Mouse (Mus musculus): ENCODE results near the gene Pdzrn4. TPM values are rescaled to one million over a fixed set of nuclear protein-coding genes. Genes with fewer than 3 reads are reported as not detected.
A peak's percentile ranks its signal among the peaks of the same experiment; 100 is the strongest.

The Pdzrn4 gene
- total and polyA plus RNA-seq, 2 experiments from 2014 or later: 14.6 to 23.0 TPM

GRCm38 (mm10) chr15:92613228-92613627, 216.5 kb downstream of the Pdzrn4 start:
- no peak for ATAC-seq (ENCODE audit: low FRiP score)
- no peak for DNase-seq (ENCODE audit: low spot score)
- TF ChIP-seq CTCF (IDR thresholded peaks at IDR 0.05): no peak
- 67% methylated on average over 3 of the region's 3 CpGs for WGBS
- H3K9ac ChIP-seq (replicated peaks; ENCODE audit: low read length, poor library complexity, severe bottlenecking): no peak overlapping the region
- no peak overlapping the region for H3K4me3 ChIP-seq (ENCODE audit: low read depth, low read length)
- H3K27me3 ChIP-seq (ENCODE audit: insufficient read depth, low read length): no peaks in the 10 kb centered on the region
- H3K27ac ChIP-seq (ENCODE audit: low read depth, low read length): no peak overlapping the region
- H3K4me2 ChIP-seq (ENCODE audit: low read depth, low read length, poor library complexity, severe bottlenecking): no peak overlapping the region
- H3K36me3 ChIP-seq (ENCODE audit: insufficient read depth, low read length): no peaks in the 10 kb centered on the region
- no peaks in the 10 kb centered on the region for H3K4me1 ChIP-seq (ENCODE audit: insufficient read depth, low read length)
- no peaks in the 10 kb centered on the region for H3K9me3 ChIP-seq (ENCODE audit: low read length)

GRCm38 (mm10) chr15:92621731-92622234, 225.1 kb downstream of the Pdzrn4 start:
- Histone ChIP-seq H3K4me1 (ENCODE audit: insufficient read depth, low read length) (no peaks in the 10 kb centered on the region), H3K27me3 (ENCODE audit: insufficient read depth, low read length) (no peaks in the 10 kb centered on the region), H3K27ac (ENCODE audit: low read depth, low read length) (peak overlapping the region; percentile 27; the same call in 1 of the 2 replicates), H3K4me2 (ENCODE audit: low read depth, low read length, poor library complexity, severe bottlenecking) (no peak overlapping the region), H3K9me3 (ENCODE audit: low read length) (no peaks in the 10 kb centered on the region), H3K36me3 (ENCODE audit: insufficient read depth, low read length) (no peaks in the 10 kb centered on the region), H3K4me3 (ENCODE audit: low read depth, low read length) (no peak overlapping the region), H3K9ac (replicated peaks; ENCODE audit: low read length, poor library complexity, severe bottlenecking) (no peak overlapping the region)
- TF ChIP-seq CTCF (IDR thresholded peaks at IDR 0.05): no peak
- WGBS: 79% methylated on average over 9 of the region's 9 CpGs
- ATAC-seq (ENCODE audit: low FRiP score) (no peak), DNase-seq (ENCODE audit: low spot score) (peak; percentile 41)

- 70% methylated on average over 5 of the region's 5 CpGs for WGBS
- H3K27ac ChIP-seq (ENCODE audit: low read depth, low read length): no peak overlapping the region
- H3K9me3 ChIP-seq (ENCODE audit: low read length): no peaks in the 10 kb centered on the region
- H3K4me2 ChIP-seq (ENCODE audit: low read depth, low read length, poor library complexity, severe bottlenecking): no peak overlapping the region
- H3K27me3 ChIP-seq (ENCODE audit: insufficient read depth, low read length): no peaks in the 10 kb centered on the region
- no peaks in the 10 kb centered on the region for H3K4me1 ChIP-seq (ENCODE audit: insufficient read depth, low read length)
- ATAC-seq (ENCODE audit: low FRiP score) (no peak), DNase-seq (ENCODE audit: low spot score) (no peak)
- no peak overlapping the region for H3K9ac ChIP-seq (replicated peaks; ENCODE audit: low read length, poor library complexity, severe bottlenecking)
- H3K36me3 ChIP-seq (ENCODE audit: insufficient read depth, low read length): no peaks in the 10 kb centered on the region
- no peak overlapping the region for H3K4me3 ChIP-seq (ENCODE audit: low read depth, low read length)
- no peak for TF ChIP-seq CTCF (IDR thresholded peaks at IDR 0.05)
Measured at GRCm38 (mm10) chr15:92622323-92622722, 225.6 kb downstream of the Pdzrn4 start.

GRCm38 (mm10) chr15:92629172-92629571, 232.5 kb downstream of the Pdzrn4 start:
- WGBS: 25% methylated on average over 2 of the region's 2 CpGs
- no peak overlapping the region for H3K27ac ChIP-seq (ENCODE audit: low read depth, low read length)
- no peaks in the 10 kb centered on the region for H3K27me3 ChIP-seq (ENCODE audit: insufficient read depth, low read length)
- ATAC-seq (ENCODE audit: low FRiP score) (no peak), DNase-seq (ENCODE audit: low spot score) (no peak)
- no peak overlapping the region for H3K4me3 ChIP-seq (ENCODE audit: low read depth, low read length)
- H3K4me2 ChIP-seq (ENCODE audit: low read depth, low read length, poor library complexity, severe bottlenecking): no peak overlapping the region
- no peaks in the 10 kb centered on the region for H3K4me1 ChIP-seq (ENCODE audit: insufficient read depth, low read length)
- no peaks in the 10 kb centered on the region for H3K36me3 ChIP-seq (ENCODE audit: insufficient read depth, low read length)
- no peak for TF ChIP-seq CTCF (IDR thresholded peaks at IDR 0.05)
- no peaks in the 10 kb centered on the region for H3K9me3 ChIP-seq (ENCODE audit: low read length)
- H3K9ac ChIP-seq (replicated peaks; ENCODE audit: low read length, poor library complexity, severe bottlenecking): no peak overlapping the region

- no peak overlapping the region for H3K9ac ChIP-seq (replicated peaks; ENCODE audit: low read length, poor library complexity, severe bottlenecking)
- H3K4me3 ChIP-seq (ENCODE audit: low read depth, low read length): no peak overlapping the region
- DNase-seq (ENCODE audit: low spot score) (peak; percentile 17), ATAC-seq (ENCODE audit: low FRiP score) (no peak)
- whole genome bisulfite sequencing: 81% methylated on average over 14 of the region's 14 CpGs
- TF ChIP-seq CTCF (IDR thresholded peaks at IDR 0.05): no peak
- no peaks in the 10 kb centered on the region for H3K36me3 ChIP-seq (ENCODE audit: insufficient read depth, low read length)
- H3K4me1 ChIP-seq (ENCODE audit: insufficient read depth, low read length): no peaks in the 10 kb centered on the region
- no peaks in the 10 kb centered on the region for H3K27me3 ChIP-seq (ENCODE audit: insufficient read depth, low read length)
- H3K9me3 ChIP-seq (ENCODE audit: low read length): no peaks in the 10 kb centered on the region
- no peak overlapping the region for H3K4me2 ChIP-seq (ENCODE audit: low read depth, low read length, poor library complexity, severe bottlenecking)
- no peak overlapping the region for H3K27ac ChIP-seq (ENCODE audit: low read depth, low read length)
Measured at GRCm38 (mm10) chr15:92634044-92634610, 237.4 kb downstream of the Pdzrn4 start.

- no peak overlapping the region for H3K9ac ChIP-seq (replicated peaks; ENCODE audit: low read length, poor library complexity, severe bottlenecking)
- no peak overlapping the region for H3K4me2 ChIP-seq (ENCODE audit: low read depth, low read length, poor library complexity, severe bottlenecking)
- no peaks in the 10 kb centered on the region for H3K9me3 ChIP-seq (ENCODE audit: low read length)
- H3K4me3 ChIP-seq (ENCODE audit: low read depth, low read length): no peak overlapping the region
- no peak overlapping the region for H3K27ac ChIP-seq (ENCODE audit: low read depth, low read length)
- DNase-seq (ENCODE audit: low spot score) (peak; percentile 40), ATAC-seq (ENCODE audit: low FRiP score) (no peak)
- H3K36me3 ChIP-seq (ENCODE audit: insufficient read depth, low read length): no peaks in the 10 kb centered on the region
- no peaks in the 10 kb centered on the region for H3K4me1 ChIP-seq (ENCODE audit: insufficient read depth, low read length)
- TF ChIP-seq CTCF (IDR thresholded peaks at IDR 0.05): no peak
- no peaks in the 10 kb centered on the region for H3K27me3 ChIP-seq (ENCODE audit: insufficient read depth, low read length)
- 60% methylated on average over 18 of the region's 18 CpGs for WGBS
Measured at GRCm38 (mm10) chr15:92640212-92641082, 243.8 kb downstream of the Pdzrn4 start.

Measured in midbrain, postnatal 0 days (tissue).